Mouse (Mus musculus): ENCODE measurements around the gene Prkcz. TPM values are rescaled to one million over a fixed set of nuclear protein-coding genes. Genes with fewer than 3 reads are reported as not detected.

Gene Prkcz
- polyA plus RNA-seq, 1 experiment from 2014 or later, result 9.2 TPM

GRCm38 (mm10) chr4:155304508-155305096 lies 56.6 kb downstream of the Prkcz start:
- H3K4me1 ChIP-seq, result peaks cover 64% of the 10 kb centered on the region
- no peak overlapping the region for H3K4me2 ChIP-seq (replicated peaks)
- no peaks in the 10 kb centered on the region for H3K36me3 ChIP-seq
- no peak overlapping the region for H3K27ac ChIP-seq
- no peak overlapping the region for H3K4me3 ChIP-seq
- WGBS, result 82% methylated on average over 7 of the region's 7 CpGs
- no peak overlapping the region for H3K9ac ChIP-seq
- H3K27me3 ChIP-seq, result no peaks in the 10 kb centered on the region
- no peak for ATAC-seq (ENCODE audit: low FRiP score, low read depth)
- no peaks in the 10 kb centered on the region for H3K9me3 ChIP-seq

- peak overlapping the region; percentile 81 for H3K27ac ChIP-seq
- no peak for ATAC-seq (ENCODE audit: low FRiP score, low read depth)
- H3K4me3 ChIP-seq, result no peak overlapping the region
- peaks cover 49% of the 10 kb centered on the region for H3K4me1 ChIP-seq
- no peaks in the 10 kb centered on the region for H3K9me3 ChIP-seq
- no peaks in the 10 kb centered on the region for H3K36me3 ChIP-seq
- H3K9ac ChIP-seq, result no peak overlapping the region
- 38% methylated on average over 4 of the region's 4 CpGs for WGBS
- H3K4me2 ChIP-seq (replicated peaks), result no peak overlapping the region
- no peaks in the 10 kb centered on the region for H3K27me3 ChIP-seq
Measured at GRCm38 (mm10) chr4:155301965-155302364, 59.2 kb downstream of the Prkcz start.

- Histone ChIP-seq H3K27me3 (no peaks in the 10 kb centered on the region), H3K4me3 (no peak overlapping the region), H3K4me1 (peaks cover 46% of the 10 kb centered on the region), H3K9ac (peak overlapping the region; percentile 6; the same call in 1 of the 2 replicates), H3K36me3 (no peaks in the 10 kb centered on the region), H3K9me3 (no peaks in the 10 kb centered on the region), H3K4me2 (replicated peaks) (no peak overlapping the region), H3K27ac (peak overlapping the region; percentile 81)
- ATAC-seq (ENCODE audit: low FRiP score, low read depth), result no peak
- 80% methylated on average over 7 of the region's 7 CpGs for WGBS
Measured at GRCm38 (mm10) chr4:155301098-155301447, 60.1 kb downstream of the Prkcz start.

GRCm38 (mm10) chr4:155300421-155301097 lies 60.6 kb downstream of the Prkcz start:
- peak overlapping the region; percentile 81 for H3K27ac ChIP-seq
- H3K4me3 ChIP-seq, result no peak overlapping the region
- H3K4me2 ChIP-seq (replicated peaks), result no peak overlapping the region
- H3K36me3 ChIP-seq, result no peaks in the 10 kb centered on the region
- ATAC-seq (ENCODE audit: low FRiP score, low read depth), result no peak
- no peaks in the 10 kb centered on the region for H3K27me3 ChIP-seq
- H3K9ac ChIP-seq, result peak overlapping the region; percentile 39; the same call in 1 of the 2 replicates
- WGBS, result 79% methylated on average over 21 of the region's 21 CpGs
- H3K4me1 ChIP-seq, result peaks cover 45% of the 10 kb centered on the region
- H3K9me3 ChIP-seq, result no peaks in the 10 kb centered on the region

GRCm38 (mm10) chr4:155298826-155299225 lies 62.3 kb downstream of the Prkcz start:
- H3K9ac ChIP-seq, result no peak overlapping the region
- 82% methylated on average over 4 of the region's 4 CpGs for WGBS
- H3K36me3 ChIP-seq, result no peaks in the 10 kb centered on the region
- H3K9me3 ChIP-seq, result no peaks in the 10 kb centered on the region
- no peak overlapping the region for H3K4me2 ChIP-seq (replicated peaks)
- H3K27ac ChIP-seq, result no peak overlapping the region; the same call in 1 of the 2 replicates
- no peaks in the 10 kb centered on the region for H3K27me3 ChIP-seq
- H3K4me1 ChIP-seq, result peaks cover 45% of the 10 kb centered on the region
- no peak for ATAC-seq (ENCODE audit: low FRiP score, low read depth)
- H3K4me3 ChIP-seq, result no peak overlapping the region

- Histone ChIP-seq H3K27ac (no peak overlapping the region), H3K4me2 (replicated peaks) (no peak overlapping the region), H3K9me3 (no peaks in the 10 kb centered on the region), H3K4me3 (no peak overlapping the region), H3K36me3 (no peaks in the 10 kb centered on the region), H3K27me3 (no peaks in the 10 kb centered on the region), H3K9ac (no peak overlapping the region), H3K4me1 (peaks cover 40% of the 10 kb centered on the region)
- 51% methylated on average over 2 of the region's 2 CpGs for WGBS
- ATAC-seq (ENCODE audit: low FRiP score, low read depth), result no peak
Measured at GRCm38 (mm10) chr4:155297057-155297456, 64.1 kb downstream of the Prkcz start.

GRCm38 (mm10) chr4:155295996-155296395 lies 65.2 kb downstream of the Prkcz start:
- H3K36me3 ChIP-seq, result no peaks in the 10 kb centered on the region
- no peak for ATAC-seq (ENCODE audit: low FRiP score, low read depth)
- H3K27me3 ChIP-seq, result no peaks in the 10 kb centered on the region
- peaks cover 30% of the 10 kb centered on the region for H3K4me1 ChIP-seq
- H3K4me2 ChIP-seq (replicated peaks), result no peak overlapping the region
- peak overlapping the region; percentile 28; the same call in 1 of the 2 replicates for H3K27ac ChIP-seq
- no peak overlapping the region for H3K4me3 ChIP-seq
- 63% methylated on average over 4 of the region's 4 CpGs for WGBS
- no peak overlapping the region for H3K9ac ChIP-seq
- H3K9me3 ChIP-seq, result no peaks in the 10 kb centered on the region

GRCm38 (mm10) chr4:155295026-155295590 lies 66.1 kb downstream of the Prkcz start:
- no peak overlapping the region for H3K4me2 ChIP-seq (replicated peaks)
- H3K27ac ChIP-seq, result 0 out of 2 replicates have a peak overlapping the region, but pooled peaks have one; percentile 22
- H3K9ac ChIP-seq, result no peak overlapping the region; the same call in 1 of the 2 replicates
- H3K27me3 ChIP-seq, result no peaks in the 10 kb centered on the region
- WGBS, result 75% methylated on average over 10 of the region's 10 CpGs
- H3K36me3 ChIP-seq, result no peaks in the 10 kb centered on the region
- no peak overlapping the region for H3K4me3 ChIP-seq
- ATAC-seq (ENCODE audit: low FRiP score, low read depth), result no peak
- no peaks in the 10 kb centered on the region for H3K9me3 ChIP-seq
- H3K4me1 ChIP-seq, result peaks cover 21% of the 10 kb centered on the region

- ATAC-seq (ENCODE audit: low FRiP score, low read depth), result no peak
- Histone ChIP-seq H3K27ac (0 out of 2 replicates have a peak overlapping the region, but pooled peaks have one; percentile 10), H3K9me3 (no peaks in the 10 kb centered on the region), H3K9ac (no peak overlapping the region), H3K36me3 (no peaks in the 10 kb centered on the region), H3K27me3 (no peaks in the 10 kb centered on the region), H3K4me3 (no peak overlapping the region), H3K4me2 (replicated peaks) (no peak overlapping the region), H3K4me1 (peaks cover 20% of the 10 kb centered on the region; the same call in 1 of the 2 replicates)
- WGBS, result 81% methylated on average over 14 of the region's 14 CpGs
Measured at GRCm38 (mm10) chr4:155294381-155294780, 66.8 kb downstream of the Prkcz start.

- 90% methylated on average over 10 of the region's 10 CpGs for WGBS
- no peak overlapping the region for H3K27ac ChIP-seq
- no peaks in the 10 kb centered on the region for H3K27me3 ChIP-seq
- H3K4me2 ChIP-seq (replicated peaks), result no peak overlapping the region
- no peaks in the 10 kb centered on the region for H3K9me3 ChIP-seq
- no peak overlapping the region for H3K4me3 ChIP-seq
- peaks cover 22% of the 10 kb centered on the region; the same call in 1 of the 2 replicates for H3K4me1 ChIP-seq
- no peak overlapping the region for H3K9ac ChIP-seq
- no peak for ATAC-seq (ENCODE audit: low FRiP score, low read depth)
- no peaks in the 10 kb centered on the region for H3K36me3 ChIP-seq
Measured at GRCm38 (mm10) chr4:155292863-155293262, 68.3 kb downstream of the Prkcz start.

- Histone ChIP-seq H3K27me3 (no peaks in the 10 kb centered on the region), H3K4me2 (replicated peaks) (no peak overlapping the region), H3K36me3 (no peaks in the 10 kb centered on the region), H3K27ac (no peak overlapping the region), H3K9me3 (no peaks in the 10 kb centered on the region), H3K4me3 (no peak overlapping the region), H3K4me1 (peaks cover 31% of the 10 kb centered on the region), H3K9ac (no peak overlapping the region)
- 87% methylated on average over 7 of the region's 7 CpGs for WGBS
- no peak for ATAC-seq (ENCODE audit: low FRiP score, low read depth)
Measured at GRCm38 (mm10) chr4:155290045-155290444, 71.1 kb downstream of the Prkcz start.

- Histone ChIP-seq H3K9ac (no peak overlapping the region), H3K4me1 (peaks cover 39% of the 10 kb centered on the region), H3K9me3 (no peaks in the 10 kb centered on the region), H3K27me3 (no peaks in the 10 kb centered on the region), H3K36me3 (no peaks in the 10 kb centered on the region), H3K4me3 (no peak overlapping the region), H3K27ac (no peak overlapping the region), H3K4me2 (replicated peaks) (no peak overlapping the region)
- 75% methylated on average over 1 of the region's 1 CpGs for WGBS
- ATAC-seq (ENCODE audit: low FRiP score, low read depth), result no peak
Measured at GRCm38 (mm10) chr4:155288586-155288985, 72.6 kb downstream of the Prkcz start.
